Mouse (Mus musculus): ENCODE data around the gene Palm3. TPM values are rescaled to one million over a fixed set of nuclear protein-coding genes. Genes with fewer than 3 reads are reported as not detected.

Palm3 gene
- 2.0 and 2.2 TPM in 2 replicates for polyA plus RNA-seq (2014; fragmentation: Nextera tagmentation; extraction: Ambion mirVana)

DNA sequence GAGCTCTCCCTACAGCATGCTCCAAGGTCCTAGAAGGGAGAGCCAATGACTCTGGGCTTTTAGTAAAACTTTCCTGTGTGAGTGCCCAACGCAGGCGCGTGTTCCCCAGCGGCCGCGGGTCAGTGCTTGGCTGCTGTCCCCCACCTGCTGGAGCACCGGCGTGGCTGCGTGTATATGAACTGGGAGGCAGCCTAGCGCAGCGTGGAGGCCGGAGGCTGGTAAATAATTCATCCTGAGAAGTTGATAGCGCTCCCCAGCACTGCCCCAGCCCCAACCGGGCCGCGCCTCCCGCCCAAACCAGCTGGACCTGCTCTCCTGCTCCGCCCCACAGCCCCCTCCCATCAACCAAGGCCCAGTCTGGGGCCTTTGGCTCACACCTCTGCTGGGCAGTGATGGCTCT is at the start of gene Palm3:
Gene Palm3 (plus strand): TSS at position 376 of the 400 bp plus-strand sequence.
- Histone ChIP-seq H3K27ac (ENCODE audit: low read depth, low read length) (no peak within 1 kb of the TSS), H3K9ac (ENCODE audit: low read length) (no peak within 1 kb of the TSS)

DNA sequence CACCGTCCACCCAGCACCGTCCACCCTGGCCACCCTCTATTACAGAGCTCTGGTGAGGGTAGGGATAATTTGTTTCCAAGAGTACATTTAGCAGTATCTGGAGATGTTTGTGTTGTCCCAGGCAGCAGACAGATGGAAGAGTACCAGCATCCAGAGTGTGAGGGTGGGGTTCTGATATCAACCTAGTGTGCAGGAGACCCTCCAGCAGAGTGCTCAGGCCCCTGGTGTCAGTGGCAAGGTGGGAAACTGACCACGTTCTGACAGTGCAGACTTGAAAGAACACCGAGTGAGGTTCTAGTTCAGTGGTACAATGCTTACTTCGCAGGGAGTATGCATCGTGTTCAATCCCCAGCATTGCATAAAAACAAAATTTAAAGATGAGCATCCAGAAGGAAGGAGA is 49.6 kb upstream of the Palm3 start:
- ATAC-seq (ENCODE audit: low FRiP score) (no peak), DNase-seq (ENCODE audit: low spot score, missing footprints) (no peak)
- WGBS = 73% methylated on average over 6 of the region's 6 CpGs
- peaks cover 6% of the 10 kb centered on the region; the same call in 1 of the 2 replicates for H3K36me3 ChIP-seq (ENCODE audit: control insufficient read depth, insufficient read depth, low read length)
- peaks cover 20% of the 10 kb centered on the region for H3K4me1 ChIP-seq (ENCODE audit: control insufficient read depth, insufficient read depth, low read length)
- peak overlapping the region; percentile 92; the same call in 1 of the 2 replicates for H3K4me3 ChIP-seq (ENCODE audit: low read depth, low read length)
- no peaks in the 10 kb centered on the region for H3K9me3 ChIP-seq (ENCODE audit: control insufficient read depth, low read length)
- no peaks in the 10 kb centered on the region for H3K27me3 ChIP-seq (ENCODE audit: control insufficient read depth, insufficient read depth, low read length)
- H3K4me2 ChIP-seq = peak overlapping the region; percentile 85
- H3K9ac ChIP-seq (ENCODE audit: low read length) = peak overlapping the region; percentile 72; the same call in 1 of the 2 replicates
- H3K27ac ChIP-seq (ENCODE audit: low read depth, low read length) = no peak overlapping the region; the same call in 1 of the 2 replicates

More for the DNA sequence above, at the start of gene Palm3:
- ATAC-seq (ENCODE audit: low FRiP score) = no peak
- Histone ChIP-seq H3K36me3 (ENCODE audit: control insufficient read depth, insufficient read depth, low read length) (no peaks in the 10 kb centered on the region), H3K9me3 (ENCODE audit: control insufficient read depth, low read length) (no peaks in the 10 kb centered on the region), H3K4me1 (ENCODE audit: control insufficient read depth, insufficient read depth, low read length) (peaks cover 3% of the 10 kb centered on the region; the same call in 1 of the 2 replicates), H3K4me2 (no peak within 1 kb of the TSS), H3K4me3 (ENCODE audit: low read depth, low read length) (no peak within 1 kb of the TSS), H3K27me3 (ENCODE audit: control insufficient read depth, insufficient read depth, low read length) (peaks cover 11% of the 10 kb centered on the region)
- WGBS = 7% methylated on average over 18 of the region's 18 CpGs
- no peak for DNase-seq (ENCODE audit: low spot score, missing footprints)

DNA sequence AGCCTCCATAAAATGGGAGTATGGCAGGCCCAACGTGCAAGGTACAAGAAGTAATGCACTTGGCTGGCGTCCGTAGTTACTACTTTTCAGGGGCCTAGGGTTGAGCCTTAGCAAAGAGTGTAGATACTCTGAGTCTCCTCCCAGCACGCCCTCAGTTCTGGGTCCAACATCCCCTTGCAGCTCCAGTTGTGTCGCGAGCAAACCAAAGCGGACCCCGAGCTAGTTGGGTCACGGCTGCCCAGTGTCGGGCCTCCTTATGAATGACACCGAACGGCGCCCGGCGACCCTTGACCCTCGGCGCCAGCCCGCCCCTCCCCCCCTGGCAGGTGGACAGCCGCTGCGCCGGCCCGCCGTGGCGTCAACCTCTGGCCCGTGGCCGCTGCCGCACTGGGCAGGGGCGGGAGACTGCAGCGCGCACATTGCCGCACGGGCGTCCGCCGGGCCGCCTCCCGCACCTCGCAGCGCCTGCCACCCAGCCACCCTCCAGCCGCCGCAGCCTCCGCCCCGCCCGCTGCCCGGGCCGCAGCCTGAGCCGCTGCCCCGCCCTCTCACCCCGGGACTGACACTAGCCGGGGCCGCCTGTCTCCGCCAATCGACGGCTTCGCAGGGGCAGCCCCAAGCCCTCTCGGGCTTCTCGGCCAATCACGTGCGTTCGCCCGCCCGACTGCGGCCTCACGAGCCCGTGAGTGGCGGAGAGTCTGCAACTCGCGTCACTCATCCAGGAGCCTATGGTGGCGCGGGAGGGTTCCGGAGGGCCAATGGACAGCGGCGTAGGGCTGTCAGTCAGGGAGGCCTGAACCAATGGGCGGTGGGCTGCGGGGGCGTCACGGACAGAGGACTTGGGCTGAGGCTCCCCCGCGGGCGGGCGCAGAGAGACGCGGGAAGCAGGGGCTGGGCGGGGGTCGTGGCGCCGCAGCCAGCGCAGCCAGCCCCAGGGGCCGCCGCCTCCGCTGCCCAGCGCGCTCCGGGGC is 48.8 kb upstream of the Palm3 start, which contains the start of gene Prkaca:
Gene Prkaca (plus strand): TSS at position 844 of the 971 bp plus-strand sequence.
- under 1% methylated on average over 83 of the region's 94 CpGs for WGBS
- peak within 1 kb of the TSS; percentile 68 for H3K27ac ChIP-seq (ENCODE audit: low read depth, low read length)
- peaks cover 6% of the 10 kb centered on the region; the same call in 1 of the 2 replicates for H3K36me3 ChIP-seq (ENCODE audit: control insufficient read depth, insufficient read depth, low read length)
- H3K4me1 ChIP-seq (ENCODE audit: control insufficient read depth, insufficient read depth, low read length) = peaks cover 20% of the 10 kb centered on the region
- DNase-seq (ENCODE audit: low spot score, missing footprints) (peak; percentile 99), ATAC-seq (ENCODE audit: low FRiP score) (peak; percentile 100)
- no peaks in the 10 kb centered on the region for H3K9me3 ChIP-seq (ENCODE audit: control insufficient read depth, low read length)
- H3K9ac ChIP-seq (ENCODE audit: low read length) = peak within 1 kb of the TSS; percentile 92
- no peaks in the 10 kb centered on the region for H3K27me3 ChIP-seq (ENCODE audit: control insufficient read depth, insufficient read depth, low read length)
- H3K4me2 ChIP-seq = peak within 1 kb of the TSS; percentile 99
- peak within 1 kb of the TSS; percentile 92 for H3K4me3 ChIP-seq (ENCODE audit: low read depth, low read length)

DNA sequence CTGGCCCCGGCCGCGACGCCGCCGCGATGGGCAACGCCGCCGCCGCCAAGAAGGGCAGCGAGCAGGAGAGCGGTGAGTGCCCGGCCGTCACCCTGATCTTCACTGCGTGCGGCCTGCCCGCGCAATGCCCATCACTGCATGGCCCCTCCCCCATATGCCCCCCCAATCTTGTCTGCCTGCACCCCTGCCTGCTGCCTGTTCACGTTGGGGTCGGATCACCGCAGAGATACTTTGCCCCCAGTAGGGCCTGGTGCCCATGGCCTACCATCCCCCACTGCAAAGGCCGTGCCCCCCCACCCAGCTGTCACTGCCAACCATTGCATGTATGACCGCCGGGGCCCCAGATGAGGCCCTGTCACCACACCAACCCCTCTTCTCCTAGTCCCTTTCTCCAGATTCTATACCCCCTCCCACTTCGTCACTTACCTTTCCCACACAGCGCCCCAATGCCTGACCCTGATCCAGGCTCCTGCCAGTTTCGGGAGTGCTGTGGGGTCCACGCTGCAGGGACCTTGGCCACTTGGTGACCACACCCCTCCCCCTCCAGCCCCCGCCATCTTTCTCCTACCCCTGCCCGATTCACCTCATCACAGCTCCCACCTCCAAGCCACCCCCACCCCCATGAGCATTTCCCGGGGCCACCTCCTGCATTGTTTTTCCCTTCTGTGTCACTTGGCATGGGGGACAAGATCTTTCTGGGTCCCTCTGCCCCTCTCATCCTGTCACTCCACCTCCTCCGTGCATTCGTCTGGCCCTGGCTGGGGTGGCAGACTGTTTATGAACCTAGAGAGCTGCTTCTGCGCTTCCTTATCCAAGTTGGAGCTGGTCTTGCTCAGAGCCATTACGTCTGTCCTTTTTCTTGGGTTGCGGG is 47.9 kb upstream of the Palm3 start:
- Histone ChIP-seq H3K9ac (ENCODE audit: low read length) (peak overlapping the region; percentile 92), H3K4me1 (ENCODE audit: control insufficient read depth, insufficient read depth, low read length) (peaks cover 20% of the 10 kb centered on the region), H3K4me2 (peak overlapping the region; percentile 99), H3K27ac (ENCODE audit: low read depth, low read length) (peak overlapping the region; percentile 25; the same call in 1 of the 2 replicates), H3K9me3 (ENCODE audit: control insufficient read depth, low read length) (no peaks in the 10 kb centered on the region), H3K36me3 (ENCODE audit: control insufficient read depth, insufficient read depth, low read length) (peaks cover 2% of the 10 kb centered on the region; the same call in 1 of the 2 replicates), H3K27me3 (ENCODE audit: control insufficient read depth, insufficient read depth, low read length) (no peaks in the 10 kb centered on the region), H3K4me3 (ENCODE audit: low read depth, low read length) (peak overlapping the region; percentile 92)
- WGBS = 4% methylated on average over 32 of the region's 37 CpGs
- ATAC-seq (ENCODE audit: low FRiP score) (no peak; the same call in 1 of the 2 replicates), DNase-seq (ENCODE audit: low spot score, missing footprints) (peak; percentile 90)

DNA sequence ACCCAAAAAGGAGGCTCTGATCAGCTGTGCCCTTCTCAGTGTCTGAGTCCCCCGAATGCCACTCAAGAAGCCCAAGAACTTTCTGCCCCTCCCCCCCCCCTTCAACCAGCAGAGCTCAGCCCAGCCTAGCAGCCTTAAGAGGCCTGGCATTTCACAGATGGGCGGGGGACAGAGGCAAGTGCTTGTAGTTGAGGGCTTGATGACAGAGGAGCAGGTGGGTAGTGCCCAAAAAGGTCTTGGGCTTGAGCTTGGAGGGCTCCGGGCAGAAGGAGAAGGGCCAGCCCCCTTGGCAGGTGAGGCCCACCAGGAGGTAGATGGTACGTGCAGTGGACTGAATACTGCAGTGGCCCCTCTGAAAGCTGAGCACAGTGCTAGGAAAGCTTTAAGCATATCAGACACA is 46.8 kb upstream of the Palm3 start:
- Histone ChIP-seq H3K27ac (ENCODE audit: low read depth, low read length) (no peak overlapping the region), H3K4me1 (ENCODE audit: control insufficient read depth, insufficient read depth, low read length) (peaks cover 20% of the 10 kb centered on the region), H3K36me3 (ENCODE audit: control insufficient read depth, insufficient read depth, low read length) (no peaks in the 10 kb centered on the region), H3K9ac (ENCODE audit: low read length) (no peak overlapping the region; the same call in 1 of the 2 replicates), H3K4me3 (ENCODE audit: low read depth, low read length) (no peak overlapping the region), H3K4me2 (peak overlapping the region; percentile 99; the same call in 1 of the 2 replicates), H3K27me3 (ENCODE audit: control insufficient read depth, insufficient read depth, low read length) (no peaks in the 10 kb centered on the region), H3K9me3 (ENCODE audit: control insufficient read depth, low read length) (no peaks in the 10 kb centered on the region)
- DNase-seq (ENCODE audit: low spot score, missing footprints) (no peak), ATAC-seq (ENCODE audit: low FRiP score) (no peak)
- WGBS = 82% methylated on average over 4 of the region's 4 CpGs

DNA sequence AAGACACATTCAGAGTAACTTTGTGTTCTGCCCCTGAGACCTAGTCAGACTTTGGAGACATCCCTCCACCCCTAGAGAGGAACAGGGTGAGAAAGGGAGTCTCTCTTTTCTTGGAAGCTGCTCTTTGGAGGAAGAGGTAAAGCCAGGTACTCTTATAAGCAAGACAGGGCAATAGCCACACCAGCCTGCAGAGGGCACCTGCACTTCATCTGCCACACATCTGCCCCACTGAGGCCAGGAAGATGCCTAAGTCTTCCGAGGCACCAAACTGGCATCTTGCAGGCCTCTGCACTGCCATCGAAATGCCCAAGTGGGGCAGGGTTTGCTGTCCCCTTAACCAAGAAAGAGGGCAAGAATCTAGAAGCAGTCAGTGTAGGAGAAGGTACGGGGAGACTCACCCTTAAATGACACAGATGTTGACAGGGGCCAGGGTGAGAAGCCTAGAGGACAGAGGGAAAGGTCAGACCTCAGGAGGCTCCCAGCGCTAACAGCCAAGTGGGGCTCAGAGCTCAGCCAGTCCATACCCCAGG is 45.1 kb upstream of the Palm3 start:
- Histone ChIP-seq H3K4me2 (no peak overlapping the region), H3K27me3 (ENCODE audit: control insufficient read depth, insufficient read depth, low read length) (no peaks in the 10 kb centered on the region), H3K9ac (ENCODE audit: low read length) (no peak overlapping the region), H3K9me3 (ENCODE audit: control insufficient read depth, low read length) (no peaks in the 10 kb centered on the region), H3K36me3 (ENCODE audit: control insufficient read depth, insufficient read depth, low read length) (peaks cover 4% of the 10 kb centered on the region), H3K27ac (ENCODE audit: low read depth, low read length) (no peak overlapping the region), H3K4me3 (ENCODE audit: low read depth, low read length) (no peak overlapping the region), H3K4me1 (ENCODE audit: control insufficient read depth, insufficient read depth, low read length) (peaks cover 20% of the 10 kb centered on the region)
- ATAC-seq (ENCODE audit: low FRiP score) = no peak
- no peak for DNase-seq (ENCODE audit: low spot score, missing footprints)
- 87% methylated on average over 4 of the region's 4 CpGs for WGBS

DNA sequence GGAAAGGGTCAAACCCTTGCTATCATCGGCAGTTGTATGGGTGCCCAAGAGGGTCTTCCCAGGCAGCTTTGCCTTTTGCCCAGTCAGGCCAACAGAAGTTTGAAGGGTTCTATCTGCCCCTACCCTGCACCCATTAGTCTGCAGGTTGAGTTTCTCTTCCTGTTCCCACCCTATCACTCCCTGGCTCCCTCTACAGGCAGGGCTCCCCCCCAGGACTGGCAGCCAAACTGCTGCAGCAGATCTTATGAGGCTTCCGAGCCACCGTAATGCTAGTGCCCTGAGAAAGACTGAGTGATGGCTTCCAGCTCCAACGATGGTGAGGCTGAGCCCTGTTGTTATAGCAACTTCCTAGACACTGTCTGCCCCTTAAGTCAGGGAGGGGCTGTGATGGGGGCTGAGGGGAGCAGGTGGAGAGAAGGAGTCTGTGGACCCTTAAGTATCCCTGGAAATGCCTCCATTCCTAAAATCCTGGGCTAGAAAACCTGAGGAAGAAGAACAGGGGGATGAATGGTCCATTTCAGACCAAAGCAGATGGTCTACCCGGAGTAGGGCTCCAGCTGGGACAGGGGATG is 44.4 kb upstream of the Palm3 start:
- no peak overlapping the region for H3K9ac ChIP-seq (ENCODE audit: low read length)

DNA sequence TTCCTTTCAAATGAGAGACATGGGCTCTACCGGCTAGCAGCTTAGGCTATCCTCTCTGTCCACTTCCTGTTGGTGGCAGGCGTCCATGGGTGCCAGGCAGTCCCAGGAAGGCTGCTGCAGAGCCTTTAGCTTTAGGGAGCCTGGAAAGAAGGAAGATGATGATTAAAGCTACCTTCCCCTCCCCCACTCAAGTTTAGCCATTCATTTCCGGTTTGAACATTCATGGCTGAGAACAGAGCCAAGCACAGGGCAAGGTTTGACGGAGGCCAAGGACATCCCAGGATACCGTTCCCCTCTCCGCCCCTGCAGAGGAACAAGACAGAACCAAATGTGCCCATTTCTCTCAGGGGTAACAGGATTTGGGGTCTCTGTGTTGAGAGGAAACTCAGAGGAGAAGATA is 43.6 kb upstream of the Palm3 start:
- 73% methylated on average over 6 of the region's 6 CpGs for WGBS
- Histone ChIP-seq H3K9ac (ENCODE audit: low read length) (no peak overlapping the region), H3K27me3 (ENCODE audit: control insufficient read depth, insufficient read depth, low read length) (no peaks in the 10 kb centered on the region), H3K4me3 (ENCODE audit: low read depth, low read length) (no peak overlapping the region), H3K27ac (ENCODE audit: low read depth, low read length) (no peak overlapping the region), H3K9me3 (ENCODE audit: control insufficient read depth, low read length) (no peaks in the 10 kb centered on the region), H3K4me2 (no peak overlapping the region), H3K4me1 (ENCODE audit: control insufficient read depth, insufficient read depth, low read length) (peaks cover 13% of the 10 kb centered on the region), H3K36me3 (ENCODE audit: control insufficient read depth, insufficient read depth, low read length) (peaks cover 9% of the 10 kb centered on the region)
- DNase-seq (ENCODE audit: low spot score, missing footprints) (no peak), ATAC-seq (ENCODE audit: low FRiP score) (no peak)

More for the DNA sequence above, 44.4 kb upstream of the Palm3 start:
- H3K9me3 ChIP-seq (ENCODE audit: control insufficient read depth, low read length) = no peaks in the 10 kb centered on the region
- no peak overlapping the region for H3K4me3 ChIP-seq (ENCODE audit: low read depth, low read length)
- no peaks in the 10 kb centered on the region for H3K27me3 ChIP-seq (ENCODE audit: control insufficient read depth, insufficient read depth, low read length)
- H3K4me2 ChIP-seq = no peak overlapping the region
- H3K4me1 ChIP-seq (ENCODE audit: control insufficient read depth, insufficient read depth, low read length) = peaks cover 16% of the 10 kb centered on the region
- H3K27ac ChIP-seq (ENCODE audit: low read depth, low read length) = no peak overlapping the region
- peaks cover 6% of the 10 kb centered on the region for H3K36me3 ChIP-seq (ENCODE audit: control insufficient read depth, insufficient read depth, low read length)
- DNase-seq (ENCODE audit: low spot score, missing footprints) (no peak), ATAC-seq (ENCODE audit: low FRiP score) (no peak)
- WGBS = 89% methylated on average over 5 of the region's 5 CpGs

All from midbrain, embryonic 11.5 days (tissue).